Mouse (Mus musculus): ENCODE results near the gene Slc47a2. TPM values are rescaled to one million over a fixed set of nuclear protein-coding genes. Genes with fewer than 3 reads are reported as not detected.

Slc47a2 gene
- polyA plus RNA-seq (2015; fragmentation: Nextera tagmentation; extraction: Ambion mirVana), result not detected in 2 replicates

GRCm38 (mm10) chr11:61342505-61343420 lies at the start of gene Slc47a2:
Slc47a2 (minus strand) TSS chr11:61342860.

GRCm38 (mm10) chr11:61377881-61378613 lies 35.4 kb upstream of the Slc47a2 start, which contains the start of gene Slc47a1:
Slc47a1 (minus strand) TSS chr11:61378345.

GRCm38 (mm10) chr11:61266551-61267533 lies 75.8 kb downstream of the Slc47a2 start, which contains the start of gene Aldh3a2:
Aldh3a2 (minus strand) TSS chr11:61267464.

Other genes with a start within 250 kb of the Slc47a2 start
- 11.5 and 17.7 TPM in 2 replicates for gene Tnfrsf13b, start 216.1 kb downstream of the Slc47a2 start, polyA plus RNA-seq (2015; fragmentation: Nextera tagmentation; extraction: Ambion mirVana)
- 15.8 and 20.8 TPM in 2 replicates for gene Usp22, start 167.8 kb downstream of the Slc47a2 start, polyA plus RNA-seq (2015; fragmentation: Nextera tagmentation; extraction: Ambion mirVana)
- gene Aldh3a1, start 135.3 kb downstream of the Slc47a2 start, polyA plus RNA-seq (2015; fragmentation: Nextera tagmentation; extraction: Ambion mirVana), result 0.19 TPM in 1 of 2 replicates, not detected in the other
- gene Aldh3a2, start 75.4 kb downstream of the Slc47a2 start, polyA plus RNA-seq (2015; fragmentation: Nextera tagmentation; extraction: Ambion mirVana), result 11.4 and 16.1 TPM in 2 replicates
- gene Slc47a1, start 35.5 kb upstream of the Slc47a2 start, polyA plus RNA-seq (2015; fragmentation: Nextera tagmentation; extraction: Ambion mirVana), result not detected in 2 replicates
- 0.13 and 0.22 TPM in 2 replicates for gene Rnf112, start 111.3 kb upstream of the Slc47a2 start, polyA plus RNA-seq (2015; fragmentation: Nextera tagmentation; extraction: Ambion mirVana)
- gene Mfap4, start 142.6 kb upstream of the Slc47a2 start, polyA plus RNA-seq (2015; fragmentation: Nextera tagmentation; extraction: Ambion mirVana), result 57.8 and 76.4 TPM in 2 replicates
- 12.6 and 15.2 TPM in 2 replicates for gene Mapk7, start 151.5 kb upstream of the Slc47a2 start, polyA plus RNA-seq (2015; fragmentation: Nextera tagmentation; extraction: Ambion mirVana)
- 3.7 and 4.8 TPM in 2 replicates for gene B9d1, start 162.3 kb upstream of the Slc47a2 start, polyA plus RNA-seq (2015; fragmentation: Nextera tagmentation; extraction: Ambion mirVana)
- 7.8 and 11.6 TPM in 2 replicates for gene Epn2, start 236.8 kb upstream of the Slc47a2 start, polyA plus RNA-seq (2015; fragmentation: Nextera tagmentation; extraction: Ambion mirVana)